Mouse (Mus musculus) liver, embryonic 14.5 days (tissue): Measurements from ENCODE around the gene 4933434E20Rik.

Experiments used
- CTCF ChIP-seq: IDR thresholded peaks from 2 replicates; pipeline ENCODE4 v1.5.1; 2016; ENCODE audit warnings: antibody characterized with exemption, low read depth, control low read depth
- EP300 ChIP-seq: IDR thresholded peaks from 2 replicates; pipeline ENCODE4 v1.6.1; 2016; ENCODE audit warnings: antibody characterized with exemption, low read depth

GRCm38 (mm10) chr3:90052351-90053241 lies 1.2 kb downstream of the 4933434E20Rik start, which contains the start of gene Ubap2l:
- TF ChIP-seq CTCF = no peak
- no peak for TF ChIP-seq EP300
